Mouse (Mus musculus) left cerebral cortex, adult 11 months (tissue): Measurements from ENCODE around the gene Sympk.
"Not testable (repeated sequence)": the region's sequence is repeated elsewhere in the genome, so short reads cannot be mapped to it uniquely, and the experiment has no call there.

Source experiments
- DNase-seq: peaks from one replicate; pipeline ENCODE4 v3.0.0; 2022; ENCODE audit warnings: low spot score

Sympk gene

GRCm38 (mm10) chr7:19052345-19053135 is 28.4 kb downstream of the Sympk start:
- peak; percentile 51 for DNase-seq

GRCm38 (mm10) chr7:19053136-19053532 is 29.0 kb downstream of the Sympk start:
- no peak for DNase-seq

- DNase-seq = no peak
Measured at GRCm38 (mm10) chr7:19054047-19054776, 30.0 kb downstream of the Sympk start, which contains the start of gene Rsph6a. TSS of gene Rsph6a (plus strand) at chr7:19054690.

- DNase-seq = no peak
Measured at GRCm38 (mm10) chr7:19054777-19055076, 30.6 kb downstream of the Sympk start.

- no peak for DNase-seq
Measured at GRCm38 (mm10) chr7:19055108-19055507, 30.9 kb downstream of the Sympk start.

GRCm38 (mm10) chr7:19057405-19057804 is 33.2 kb downstream of the Sympk start:
- no peak for DNase-seq

- DNase-seq = no peak
Measured at GRCm38 (mm10) chr7:19065896-19066295, 41.7 kb downstream of the Sympk start.

- no peak for DNase-seq
Measured at GRCm38 (mm10) chr7:19067063-19067462, 42.9 kb downstream of the Sympk start.

GRCm38 (mm10) chr7:19067935-19068334 is 43.8 kb downstream of the Sympk start:
- no peak for DNase-seq

- DNase-seq = no peak
Measured at GRCm38 (mm10) chr7:19068707-19069106, 44.5 kb downstream of the Sympk start.

- no peak for DNase-seq
Measured at GRCm38 (mm10) chr7:19069500-19069899, 45.3 kb downstream of the Sympk start.

GRCm38 (mm10) chr7:19071024-19071423 is 46.8 kb downstream of the Sympk start:
- not testable (repeated sequence) for DNase-seq

- DNase-seq = no peak
Measured at GRCm38 (mm10) chr7:19073504-19073903, 49.3 kb downstream of the Sympk start.

GRCm38 (mm10) chr7:19074494-19074893 is 50.3 kb downstream of the Sympk start:
- no peak for DNase-seq

- no peak for DNase-seq
Measured at GRCm38 (mm10) chr7:19075231-19075630, 51.1 kb downstream of the Sympk start.

GRCm38 (mm10) chr7:19075723-19076585 is 51.8 kb downstream of the Sympk start, which contains the start of gene Dmwd:
TSS of gene Dmwd (plus strand) at chr7:19076227.
- peak; percentile 95 for DNase-seq

GRCm38 (mm10) chr7:19076586-19076991 is 52.4 kb downstream of the Sympk start:
- DNase-seq = no peak

GRCm38 (mm10) chr7:19077761-19078160 is 53.6 kb downstream of the Sympk start:
- DNase-seq = no peak

GRCm38 (mm10) chr7:19078732-19079131 is 54.6 kb downstream of the Sympk start:
- DNase-seq = no peak

- no peak for DNase-seq
Measured at GRCm38 (mm10) chr7:19080451-19080950, 56.3 kb downstream of the Sympk start.

GRCm38 (mm10) chr7:19082171-19082570 is 58.0 kb downstream of the Sympk start:
- DNase-seq = no peak

- DNase-seq = no peak
Measured at GRCm38 (mm10) chr7:19083096-19083495, 58.9 kb downstream of the Sympk start.
